Mouse (Mus musculus) frontal cortex, postnatal 14 days (tissue): ENCODE measurements around the gene Mamdc4.

ENCODE experiments used
- DNase-seq, 2 experiments: peaks; one replicate each; pipeline ENCODE4 v3.0.0; 2022; ENCODE audit warnings: low spot score in 2 of 2

Gene Mamdc4

DNA sequence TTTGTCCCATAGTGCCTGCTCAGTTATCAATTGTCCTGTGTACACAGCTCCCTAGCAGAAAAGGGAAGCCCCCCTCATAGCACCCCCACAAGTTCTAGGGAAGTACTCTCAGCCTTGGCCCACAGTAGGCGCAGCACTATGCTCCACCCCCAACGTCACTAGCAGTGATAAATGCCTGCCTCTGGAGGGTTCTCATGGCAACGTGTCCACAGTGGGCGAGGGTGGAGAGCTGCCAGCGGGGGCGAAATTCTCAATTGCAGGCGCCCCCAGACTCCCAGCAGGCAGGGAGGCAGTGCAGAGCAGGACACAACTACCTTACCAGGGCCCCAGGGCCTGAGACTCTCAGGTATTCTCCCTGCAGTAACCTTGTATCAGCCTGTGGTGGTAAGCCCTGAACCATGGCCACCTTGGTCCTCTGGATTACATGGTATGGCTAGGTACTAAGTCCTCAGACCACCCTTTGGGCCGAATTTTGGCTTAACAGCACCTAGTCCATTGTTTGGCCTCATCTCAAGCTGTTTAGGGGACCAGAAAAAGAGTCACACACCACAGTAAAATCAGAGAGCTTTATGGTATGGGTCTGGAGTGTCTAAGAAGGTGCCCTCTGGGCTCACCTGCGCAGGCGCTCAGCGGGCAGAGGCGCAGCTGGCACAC lies 7.9 kb upstream of the Mamdc4 start:
- DNase-seq, result peak; percentile 84 to 88

DNA sequence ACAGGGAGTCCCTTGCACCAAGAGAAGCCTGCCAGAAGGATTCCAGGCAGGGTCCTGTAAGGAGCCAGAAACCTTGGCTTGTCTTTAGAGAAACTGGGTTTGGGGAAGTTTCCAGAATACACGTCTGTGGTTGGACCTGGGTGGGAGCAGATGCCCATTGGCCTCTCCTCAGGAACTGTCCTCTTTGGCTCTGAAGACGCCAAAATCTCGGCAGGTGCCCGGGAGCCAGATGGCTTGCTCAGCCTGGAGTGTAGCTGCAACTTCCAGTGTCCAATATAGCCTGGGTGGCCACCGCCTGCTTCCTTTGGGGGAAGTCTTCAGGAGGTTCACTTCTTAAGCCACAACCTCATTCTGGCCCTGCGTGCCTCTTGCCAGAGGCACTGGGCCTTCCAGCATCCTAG lies 7.3 kb upstream of the Mamdc4 start:
- DNase-seq, result peak in 1 of 2 experiments; percentile 47

GRCm38 (mm10) chr2:25581294-25581864 lies 6.7 kb upstream of the Mamdc4 start, which contains the start of gene Ajm1:
Gene Ajm1, minus strand, starts transcription at chr2:25581757.
- DNase-seq, result peak; percentile 70 to 77

- peak in 1 of 2 experiments; percentile 36 for DNase-seq
Observed at GRCm38 (mm10) chr2:25580621-25581101, 6.0 kb upstream of the Mamdc4 start.

DNA sequence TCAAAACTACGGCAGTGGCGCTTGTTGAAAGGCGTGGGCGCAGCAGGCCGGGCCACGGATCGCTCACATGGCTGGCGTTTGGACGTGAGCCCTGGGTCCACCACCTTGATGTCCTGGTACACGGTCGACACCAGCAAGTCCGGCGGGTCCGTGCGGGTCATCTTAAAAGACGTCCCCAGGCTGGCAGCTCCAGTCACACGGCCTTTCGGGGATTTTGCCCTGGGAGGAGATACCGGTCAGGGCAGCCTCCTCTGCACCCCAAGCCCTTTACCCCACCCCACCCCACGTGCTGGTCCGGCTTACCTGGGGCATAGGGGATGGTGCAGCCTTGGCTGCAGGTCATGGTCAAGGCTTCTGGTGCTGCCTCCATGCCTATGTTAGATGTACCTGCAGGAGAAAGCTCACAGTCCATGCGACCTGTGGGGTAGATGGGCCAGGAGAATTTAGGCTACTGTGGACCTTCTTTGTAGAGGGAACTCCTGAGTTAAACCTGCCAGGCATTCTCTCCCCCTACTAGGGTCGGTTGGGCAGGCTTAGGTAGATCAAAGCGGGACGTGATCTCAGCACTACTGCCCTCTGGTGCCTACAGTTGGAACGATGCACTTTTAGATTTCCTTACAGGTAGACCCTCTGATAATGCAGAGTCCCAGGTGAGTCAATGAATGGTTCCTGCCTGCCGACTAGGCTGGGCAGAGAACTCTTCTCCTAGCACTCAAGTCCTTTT lies 5.3 kb upstream of the Mamdc4 start:
- DNase-seq, result peak in 1 of 2 experiments; percentile 48

- DNase-seq, result no peak
Observed at GRCm38 (mm10) chr2:25578796-25579736, 4.4 kb upstream of the Mamdc4 start.

DNA sequence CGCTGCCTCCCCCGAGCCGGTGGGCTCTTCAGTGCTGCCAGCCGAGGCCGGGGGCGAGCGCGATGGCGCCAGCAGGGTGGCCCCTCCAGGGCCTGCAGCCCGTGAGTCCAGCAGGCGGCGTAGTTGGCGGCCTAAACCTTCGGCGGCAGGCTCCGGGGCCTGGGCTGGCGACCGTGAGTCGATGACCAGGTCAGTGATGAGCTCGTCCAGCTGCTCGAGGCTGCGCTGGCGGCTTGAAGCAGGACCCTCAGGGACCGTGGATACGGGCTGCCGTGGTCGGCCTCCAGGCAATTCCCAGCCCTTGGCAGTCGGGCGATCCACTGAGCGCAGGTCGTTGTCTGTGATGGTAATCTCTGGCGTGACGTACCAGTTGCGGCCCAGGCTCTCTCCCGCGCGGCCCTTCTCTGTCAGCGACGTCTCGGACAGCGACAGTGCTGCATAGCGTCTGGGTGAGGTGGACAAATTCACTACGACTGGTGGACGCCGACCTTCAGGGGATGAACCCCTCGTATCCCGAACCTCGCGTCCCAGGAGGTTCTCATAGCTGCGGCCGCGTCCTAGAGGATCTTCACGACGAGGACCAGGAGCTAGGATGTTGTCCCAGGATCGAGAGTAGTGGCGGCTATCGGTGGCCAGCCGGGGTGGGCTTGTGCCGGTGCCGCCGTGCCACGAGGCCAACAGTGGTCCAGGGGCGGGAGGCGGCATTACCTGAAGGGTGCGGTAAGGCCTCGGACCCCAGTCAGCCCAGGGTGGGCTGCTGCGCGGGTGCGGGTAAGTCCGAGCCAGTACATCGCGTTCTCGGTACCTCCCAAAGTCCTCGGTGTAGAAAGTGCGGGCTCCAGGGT lies 3.5 kb upstream of the Mamdc4 start:
- DNase-seq, result no peak

DNA sequence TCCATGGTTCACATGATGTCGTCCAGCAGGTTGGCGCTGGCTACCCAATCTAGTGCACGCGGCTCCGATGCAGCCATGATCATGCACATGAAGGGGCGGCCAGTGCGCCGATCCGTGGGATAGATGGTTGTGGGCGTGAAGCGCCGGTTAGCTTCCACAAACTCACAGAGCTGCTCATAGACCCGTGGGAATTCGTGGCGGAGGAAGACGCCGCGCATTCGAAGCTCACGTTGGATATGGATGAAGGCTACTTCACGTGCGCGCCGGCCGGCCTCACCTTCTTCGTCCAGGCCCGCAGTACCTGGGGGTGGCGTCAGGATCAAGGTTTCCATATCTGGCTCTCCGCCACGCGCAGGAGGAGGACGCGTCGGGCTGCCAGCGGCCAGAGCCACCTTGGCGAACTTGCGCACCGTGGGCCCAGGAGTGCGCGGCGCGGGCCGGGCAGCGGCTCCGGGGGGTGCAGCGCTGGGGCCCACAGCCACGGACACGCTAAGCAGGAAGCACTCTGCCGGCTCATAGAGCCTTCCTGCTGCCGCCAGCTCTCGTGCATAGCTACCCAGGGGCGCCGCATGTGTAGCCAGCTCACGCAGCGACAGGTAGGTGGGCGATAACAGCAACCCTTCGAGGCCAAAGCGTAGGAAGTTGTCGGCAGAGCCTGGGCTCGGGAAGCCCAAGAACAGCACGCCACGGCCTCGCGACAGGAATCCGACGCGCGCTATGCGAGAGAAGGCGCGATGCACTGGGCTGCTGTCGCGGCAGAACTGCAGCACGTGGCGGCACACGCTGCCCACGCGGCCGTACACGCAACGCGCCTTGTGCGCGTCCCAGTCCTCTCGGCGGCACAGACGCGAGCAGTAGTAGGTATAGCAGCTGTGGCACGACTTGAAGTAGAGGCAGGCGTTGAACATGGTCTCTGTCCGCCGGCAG lies 2.6 kb upstream of the Mamdc4 start:
- DNase-seq, result peak in 1 of 2 experiments; percentile 19

GRCm38 (mm10) chr2:25576028-25576850 lies 1.6 kb upstream of the Mamdc4 start:
- DNase-seq, result no peak

- DNase-seq, result no peak
Observed at GRCm38 (mm10) chr2:25575432-25576027, 885 bp upstream of the Mamdc4 start.

GRCm38 (mm10) chr2:25574136-25574535 lies 509 bp downstream of the Mamdc4 start:
- peak in 1 of 2 experiments; percentile 44 for DNase-seq

GRCm38 (mm10) chr2:25573068-25573467 lies 1.6 kb downstream of the Mamdc4 start:
- no peak for DNase-seq

- DNase-seq, result no peak
Observed at GRCm38 (mm10) chr2:25571221-25571620, 3.4 kb downstream of the Mamdc4 start.

DNA sequence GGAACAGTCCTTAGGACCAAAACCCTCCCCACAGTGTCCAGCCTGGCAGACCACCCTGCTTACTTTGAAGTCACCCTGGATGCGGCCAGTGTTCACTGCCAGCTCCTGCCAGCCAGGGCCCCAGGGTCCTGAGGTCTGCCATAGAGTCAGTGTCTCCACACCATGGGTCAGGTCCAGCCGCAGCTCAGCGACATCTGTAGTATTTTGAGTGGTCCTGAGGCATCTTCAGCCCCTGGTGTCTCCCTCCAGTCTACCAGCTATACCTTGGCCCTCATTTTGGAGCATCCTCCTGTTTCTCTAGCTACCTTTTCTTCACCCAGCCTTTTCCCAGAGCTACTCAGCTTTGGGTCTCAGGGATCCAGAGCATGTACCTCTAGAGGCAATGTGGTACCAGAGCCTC lies 5.3 kb downstream of the Mamdc4 start:
- DNase-seq, result no peak

GRCm38 (mm10) chr2:25568473-25569019 lies 6.1 kb downstream of the Mamdc4 start:
- DNase-seq, result no peak

- no peak for DNase-seq
Observed at GRCm38 (mm10) chr2:25566558-25566957, 8.1 kb downstream of the Mamdc4 start.

GRCm38 (mm10) chr2:25565741-25566140 lies 8.9 kb downstream of the Mamdc4 start:
- no peak for DNase-seq

GRCm38 (mm10) chr2:25561946-25562345 lies 12.7 kb downstream of the Mamdc4 start:
- DNase-seq, result no peak
